Mouse (Mus musculus): ENCODE data around the gene Dab2ip.

DNA sequence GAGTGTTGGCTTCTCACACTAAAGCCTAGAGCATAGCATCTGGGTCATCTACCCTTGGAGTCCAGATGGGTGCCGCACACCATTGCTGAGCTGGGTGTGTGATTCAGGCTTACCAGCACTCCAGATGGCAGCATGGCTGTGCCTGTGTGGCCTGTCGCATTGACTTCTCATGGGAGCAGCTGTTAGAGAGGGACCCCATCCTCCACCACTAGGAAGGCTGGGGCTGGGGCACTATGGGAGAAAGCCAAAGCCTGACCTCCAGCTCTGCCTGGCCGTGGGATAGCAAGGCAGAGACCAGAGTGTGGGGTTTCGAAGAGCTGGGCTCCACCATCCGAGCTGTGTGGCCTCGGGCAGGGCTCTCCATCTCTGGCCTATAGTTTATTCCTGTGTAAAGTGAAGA is 67.5 kb downstream of the Dab2ip start:
- TF ChIP-seq USF1 (IDR thresholded peaks at IDR 0.05; ENCODE audit: low read depth) (no peak), MYOD1 (IDR thresholded peaks at IDR 0.05; ENCODE audit: control insufficient read depth in 1 of 3, insufficient read length in 2 of 3, low read depth in 2 of 3) (no peak)

All from myocyte (in vitro differentiated cells).